Mouse (Mus musculus): ENCODE data around the gene Bicc1.

Bicc1 gene

GRCm38 (mm10) chr10:71158940-71159675 lies 392 bp downstream of the Bicc1 start:
- peak; percentile 45 for ATAC-seq (ENCODE audit: low TSS enrichment)

DNA sequence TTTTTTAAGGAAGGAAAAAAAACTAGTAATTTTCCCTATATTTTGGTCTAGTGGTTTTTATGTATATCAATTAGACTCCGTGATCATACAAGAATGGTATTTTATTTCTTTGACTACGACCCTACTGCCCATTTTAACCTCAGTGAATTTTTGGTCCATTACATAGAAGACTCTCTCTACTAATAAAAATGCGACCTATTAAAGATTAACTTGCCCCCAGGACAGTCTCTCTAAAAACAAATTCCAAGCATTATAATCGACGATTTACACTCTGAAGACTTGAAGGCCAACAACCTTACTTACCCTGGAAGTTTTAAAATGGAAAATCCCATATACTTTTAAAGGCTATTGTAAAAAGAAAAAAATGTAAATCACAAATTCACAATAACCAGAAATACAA lies 2.9 kb downstream of the Bicc1 start:
- no peak for ATAC-seq (ENCODE audit: low TSS enrichment)

DNA sequence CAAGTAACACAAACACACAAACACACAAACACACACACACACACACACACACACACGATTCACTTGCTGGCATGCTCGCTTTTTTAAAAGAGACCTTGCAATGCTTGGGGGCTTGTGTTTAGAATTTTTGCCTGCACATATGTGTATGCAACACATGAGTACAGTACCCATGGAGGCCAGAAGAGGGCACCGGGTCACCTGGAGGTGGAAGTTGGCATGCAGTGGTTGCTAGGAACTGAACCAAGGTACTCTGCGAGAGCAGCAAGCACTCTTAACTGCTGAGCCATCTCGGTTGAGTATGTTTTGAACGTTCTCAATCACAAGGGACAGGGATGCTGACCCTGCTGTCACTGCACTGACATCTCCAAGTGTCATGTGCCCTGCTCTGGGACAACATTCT lies 5.9 kb downstream of the Bicc1 start:
- no peak for ATAC-seq (ENCODE audit: low TSS enrichment)

- no peak for ATAC-seq (ENCODE audit: low TSS enrichment)
These were observed 6.4 kb downstream of the Bicc1 start for GRCm38 (mm10) chr10:71153138-71153537.

DNA sequence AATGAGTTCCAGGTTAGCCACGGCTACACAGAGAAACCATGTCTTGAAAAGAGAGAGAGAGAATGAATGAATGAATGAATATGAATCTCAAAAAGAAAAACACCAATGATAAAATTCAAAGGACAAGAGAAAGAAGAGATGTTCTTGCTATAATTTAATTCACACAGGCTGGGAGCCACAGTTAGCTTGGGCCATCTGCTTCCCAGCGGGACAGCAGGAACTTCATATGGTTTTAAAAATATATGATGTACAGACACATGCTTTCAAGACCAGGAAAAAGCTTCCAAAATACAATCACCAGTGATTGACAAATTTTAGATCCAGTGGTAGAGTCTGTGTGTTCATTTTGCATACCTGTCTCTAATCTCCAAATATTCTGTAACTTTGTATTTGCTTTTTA lies 9.0 kb downstream of the Bicc1 start:
- peak; percentile 80 for ATAC-seq (ENCODE audit: low TSS enrichment)

DNA sequence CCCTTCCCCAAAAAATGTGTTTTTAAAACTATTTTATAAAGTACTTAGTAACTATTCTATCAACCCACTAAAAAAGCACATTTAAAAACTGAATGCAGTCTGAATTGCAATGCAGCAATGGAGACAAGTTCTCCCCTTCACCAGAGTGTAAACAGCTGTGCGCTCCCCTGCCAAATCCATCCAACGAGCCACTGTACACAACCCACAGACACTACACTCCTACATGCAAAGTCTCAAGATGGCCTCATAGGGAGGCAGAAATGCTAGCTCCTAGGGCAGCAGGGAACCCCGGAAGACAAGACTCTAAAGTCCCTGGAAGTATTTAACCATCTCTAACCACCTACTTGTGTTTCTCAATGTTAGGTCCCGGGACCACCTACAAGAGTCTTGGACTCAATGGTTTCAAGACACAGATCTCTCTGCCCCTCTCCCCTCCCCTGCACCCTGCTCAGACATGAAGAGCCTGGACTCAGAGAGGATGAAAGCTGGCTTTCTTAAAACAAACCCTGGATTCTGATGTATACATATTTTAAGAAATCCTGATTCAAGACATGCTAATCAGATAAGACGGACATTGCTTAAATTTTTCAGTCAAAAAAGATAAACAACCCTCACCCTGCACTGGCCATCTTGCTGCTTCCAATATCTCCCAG lies 10.4 kb downstream of the Bicc1 start:
- peak; percentile 43; the same call in 1 of the 2 replicates for ATAC-seq (ENCODE audit: low TSS enrichment)

GRCm38 (mm10) chr10:71148226-71148625 lies 11.3 kb downstream of the Bicc1 start:
- ATAC-seq (ENCODE audit: low TSS enrichment), result no peak

- peak; percentile 87 for ATAC-seq (ENCODE audit: low TSS enrichment)
These were observed 12.6 kb downstream of the Bicc1 start for GRCm38 (mm10) chr10:71146681-71147615.

GRCm38 (mm10) chr10:71145801-71146200 lies 13.7 kb downstream of the Bicc1 start:
- no peak for ATAC-seq (ENCODE audit: low TSS enrichment)

DNA sequence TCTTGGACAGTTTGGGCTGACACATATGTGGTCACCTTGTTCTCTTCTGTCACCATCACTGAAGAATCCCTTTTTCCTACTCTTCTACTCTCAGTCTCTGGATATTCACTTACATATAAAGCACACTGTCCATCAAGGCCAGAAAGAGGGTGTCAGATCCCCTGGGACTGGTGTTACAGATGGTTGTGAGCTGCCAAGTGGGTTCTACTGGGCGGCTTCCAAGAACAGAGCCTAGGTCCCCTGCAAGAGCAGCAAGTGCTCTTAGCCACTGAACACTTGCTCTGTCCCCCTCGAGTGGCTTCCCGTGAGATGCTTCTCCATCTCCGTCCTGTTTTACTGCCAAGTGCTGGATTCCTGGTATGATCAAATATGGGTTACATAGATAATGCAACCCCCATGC lies 15.3 kb downstream of the Bicc1 start:
- ATAC-seq (ENCODE audit: low TSS enrichment), result no peak

DNA sequence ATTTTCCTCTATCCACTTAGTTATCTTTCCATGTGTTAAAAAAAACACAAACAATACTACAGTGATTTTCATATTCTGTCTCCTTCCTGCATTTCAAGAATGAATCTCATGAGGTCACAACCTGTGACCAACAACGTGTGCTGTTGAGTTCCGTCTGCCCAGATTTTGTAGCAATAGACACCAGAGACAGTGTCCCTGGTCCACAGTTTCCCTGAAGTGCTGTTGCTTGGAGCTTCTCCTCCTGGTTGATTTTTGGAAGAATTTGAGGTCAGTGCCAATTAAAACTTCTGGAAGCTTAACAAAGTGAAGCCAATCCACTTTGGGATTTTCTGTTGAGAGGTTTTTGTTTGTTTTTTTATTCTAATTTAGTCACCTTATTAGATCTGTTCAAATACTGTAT lies 16.9 kb downstream of the Bicc1 start:
- no peak for ATAC-seq (ENCODE audit: low TSS enrichment)

DNA sequence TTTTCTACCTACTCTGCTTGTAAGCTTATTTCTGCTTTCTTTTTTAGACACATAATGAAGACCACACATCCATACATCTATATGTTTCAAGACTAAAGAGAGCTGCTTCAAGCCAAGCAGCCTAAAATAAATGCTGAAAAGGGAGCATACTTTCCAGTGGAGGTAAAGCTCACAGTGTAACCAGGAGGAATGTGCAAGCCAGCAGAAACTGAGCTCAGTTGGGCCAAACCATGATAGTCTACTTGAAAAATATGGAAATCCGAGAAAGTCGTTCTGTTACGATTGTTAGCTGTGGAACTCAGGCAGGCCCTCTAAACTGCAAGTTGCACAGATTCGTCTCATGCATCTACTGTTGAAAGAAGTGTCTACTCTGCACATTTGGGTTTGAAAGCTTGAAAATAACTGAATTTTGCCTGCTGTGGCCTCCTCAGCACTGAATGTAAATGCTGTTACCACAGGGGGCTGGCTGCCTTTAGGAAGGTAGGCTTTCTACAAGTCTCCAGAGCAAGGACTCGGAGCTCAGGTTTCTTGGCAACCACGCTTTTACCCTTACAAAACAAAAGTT lies 19.1 kb downstream of the Bicc1 start:
- ATAC-seq (ENCODE audit: low TSS enrichment), result no peak

DNA sequence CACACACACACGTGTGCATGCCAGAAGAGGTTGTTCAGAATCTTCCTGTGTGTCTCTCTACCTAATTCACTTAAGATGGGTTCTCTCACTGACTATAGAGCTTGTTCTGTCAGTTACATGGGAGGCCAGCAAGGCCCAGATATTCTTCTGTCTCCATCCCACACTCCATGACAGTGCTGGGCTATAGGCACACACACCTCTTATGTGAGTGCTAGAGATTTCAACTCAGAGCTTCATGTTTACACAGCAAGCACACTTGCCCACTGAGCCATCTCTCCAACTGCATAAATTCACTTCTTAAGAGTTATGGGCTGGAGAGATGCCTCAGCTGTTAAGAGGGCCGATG lies 20.7 kb downstream of the Bicc1 start:
- ATAC-seq (ENCODE audit: low TSS enrichment), result no peak

GRCm38 (mm10) chr10:71138132-71138851 lies 21.2 kb downstream of the Bicc1 start:
- ATAC-seq (ENCODE audit: low TSS enrichment), result no peak

DNA sequence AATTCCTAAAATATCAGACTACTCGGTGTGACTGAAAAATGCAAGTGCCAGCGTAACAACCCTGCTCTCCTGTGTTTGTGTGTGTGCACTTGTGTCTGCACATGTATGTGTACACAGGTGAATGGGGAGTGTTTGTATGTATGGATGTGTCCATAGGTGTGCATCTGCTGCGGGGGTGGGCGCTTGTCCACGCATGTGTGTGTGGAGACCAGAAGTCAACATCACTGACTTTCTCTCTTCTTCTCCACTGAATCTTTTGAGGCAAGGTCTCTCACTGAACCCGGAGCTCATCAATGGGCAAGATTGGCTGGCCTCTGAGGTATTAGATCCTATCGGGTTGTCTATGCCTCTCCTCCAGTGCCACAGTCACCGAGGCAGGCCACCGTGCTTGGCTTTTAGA lies 21.9 kb downstream of the Bicc1 start:
- no peak for ATAC-seq (ENCODE audit: low TSS enrichment)

GRCm38 (mm10) chr10:71131333-71131732 lies 28.2 kb downstream of the Bicc1 start:
- ATAC-seq (ENCODE audit: low TSS enrichment), result no peak

DNA sequence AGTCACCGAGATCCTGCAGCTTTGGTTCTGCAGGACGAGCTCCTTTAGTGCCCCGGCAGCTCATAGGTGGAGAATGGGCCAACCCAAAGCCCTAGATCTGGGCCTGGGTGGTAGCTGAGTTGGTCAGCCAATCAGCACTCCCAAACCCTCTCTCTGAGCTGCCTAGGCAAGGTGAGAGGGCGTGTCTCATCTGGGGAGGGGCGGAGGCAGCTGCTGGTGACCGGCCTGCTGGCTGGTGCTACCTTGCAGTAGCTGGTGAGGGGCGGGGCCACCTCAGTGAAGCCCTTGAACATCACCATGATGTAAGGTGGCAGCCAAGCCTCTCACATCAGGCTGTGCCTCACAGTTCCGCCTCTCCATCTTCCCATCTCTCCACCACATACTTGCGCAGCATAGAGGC lies 29.2 kb downstream of the Bicc1 start:
- ATAC-seq (ENCODE audit: low TSS enrichment), result no peak

DNA sequence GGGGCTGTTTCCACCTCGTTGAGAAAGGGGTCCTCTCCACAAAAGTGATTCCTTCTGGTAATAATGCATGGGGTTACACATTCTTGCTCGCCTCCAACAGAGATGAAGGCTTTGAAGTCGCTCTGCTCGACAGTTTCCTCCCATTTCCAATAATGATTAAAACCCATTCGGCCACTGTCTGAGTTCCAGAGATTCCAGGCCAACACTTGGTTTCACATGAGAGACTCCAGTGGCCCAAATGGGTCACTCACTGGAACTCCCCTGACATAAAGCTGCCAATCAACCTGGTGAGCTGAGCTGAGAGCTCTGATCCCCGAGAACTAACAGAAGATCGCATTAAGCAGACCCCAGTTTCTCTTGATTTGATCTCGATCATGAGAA lies 31.6 kb downstream of the Bicc1 start:
- ATAC-seq (ENCODE audit: low TSS enrichment), result no peak

- ATAC-seq (ENCODE audit: low TSS enrichment), result no peak
These were observed 32.1 kb downstream of the Bicc1 start for GRCm38 (mm10) chr10:71127278-71127950.

DNA sequence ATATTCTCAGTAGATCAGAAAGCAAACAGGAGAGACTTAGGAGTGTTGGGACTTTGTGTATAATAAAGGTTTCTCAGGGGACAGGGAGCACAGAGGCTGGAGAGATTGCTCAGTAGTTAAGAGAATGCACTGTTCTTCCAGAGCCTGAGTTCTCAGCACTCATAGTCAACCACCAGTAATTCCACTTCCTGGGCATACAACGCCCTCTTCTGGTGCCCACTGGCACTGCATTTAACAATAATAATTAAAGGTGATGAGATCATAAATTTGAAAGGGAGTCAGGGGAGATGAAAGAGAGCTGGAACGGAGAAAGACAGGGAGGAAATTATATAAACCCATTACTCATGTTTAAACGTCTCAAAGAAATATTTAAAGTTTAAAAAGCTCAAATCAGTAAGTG lies 35.5 kb downstream of the Bicc1 start:
- no peak for ATAC-seq (ENCODE audit: low TSS enrichment)

- no peak for ATAC-seq (ENCODE audit: low TSS enrichment)
These were observed 36.1 kb downstream of the Bicc1 start for GRCm38 (mm10) chr10:71123395-71123794.
